Mouse (Mus musculus) lung, postnatal 25 days (tissue): ENCODE results near the gene Samd14.
A peak's percentile ranks its signal among the peaks of the same experiment; 100 is the strongest.
"Not testable (repeated sequence)": the region's sequence is repeated elsewhere in the genome, so short reads cannot be mapped to it uniquely, and the experiment has no call there.

Experiments used
- DNase-seq: peaks from one replicate; pipeline ENCODE4 v3.0.0; 2022; ENCODE audit warnings: low spot score

Gene Samd14

DNA sequence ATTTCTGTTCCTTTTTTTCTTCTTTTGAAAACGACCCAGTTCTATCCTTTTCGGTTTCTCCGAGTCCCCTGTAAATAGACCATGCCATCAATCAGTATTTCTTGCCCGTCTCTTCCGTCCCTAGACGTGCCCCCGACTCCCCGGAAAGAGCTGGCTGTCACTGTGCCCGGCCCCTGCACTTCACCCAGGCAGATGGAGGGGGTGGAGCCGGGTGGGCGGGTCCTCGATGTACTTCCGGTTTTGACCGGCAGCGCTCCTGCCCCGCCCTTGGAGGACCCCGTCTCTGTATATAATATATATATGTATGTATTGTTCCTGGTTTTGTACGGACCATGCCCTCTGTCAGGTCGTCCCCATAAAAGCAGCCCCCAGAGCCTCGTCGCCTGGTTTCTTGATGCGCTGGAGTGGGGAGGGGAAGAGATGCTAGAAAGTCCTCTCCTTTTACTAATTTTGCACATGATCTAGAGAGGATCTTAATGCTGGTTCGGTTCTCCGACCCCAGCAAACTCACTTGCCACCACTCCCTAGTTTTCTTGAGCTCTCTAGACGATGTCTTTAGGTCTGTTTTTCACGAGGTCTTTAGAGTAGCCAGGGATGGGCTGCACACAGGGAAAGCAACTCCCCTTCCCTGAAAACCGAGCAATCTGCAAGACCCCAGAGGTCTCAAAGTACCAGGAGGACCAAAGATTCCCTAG lies 3.0 kb upstream of the Samd14 start:
- DNase-seq, result peak; percentile 83

DNA sequence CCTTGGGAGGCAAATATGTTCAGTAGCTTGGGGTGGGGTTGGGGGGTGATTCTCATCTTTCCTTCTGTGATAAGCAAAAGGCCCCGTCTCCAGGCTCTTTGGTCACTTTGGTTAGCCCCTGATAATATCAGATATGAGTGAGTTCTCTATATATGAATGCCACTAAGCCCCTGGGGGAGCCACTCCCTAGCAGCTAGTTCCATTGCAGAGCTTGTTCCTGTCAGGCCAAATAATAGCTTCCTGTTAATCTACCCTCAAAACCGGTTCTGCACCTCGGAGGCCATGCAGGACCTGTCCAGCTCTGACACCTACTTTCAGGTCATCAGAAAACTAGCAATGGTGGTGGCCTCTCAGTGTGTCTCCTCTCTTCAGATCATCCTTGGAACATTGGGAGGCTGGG lies 2.3 kb upstream of the Samd14 start:
- no peak for DNase-seq

- no peak for DNase-seq
Measured at GRCm38 (mm10) chr11:95008661-95009628, 734 bp upstream of the Samd14 start.

- DNase-seq, result no peak
Measured at GRCm38 (mm10) chr11:95010141-95010739, 561 bp downstream of the Samd14 start.

GRCm38 (mm10) chr11:95010841-95011403 lies 1.2 kb downstream of the Samd14 start:
- DNase-seq, result not testable (repeated sequence)

DNA sequence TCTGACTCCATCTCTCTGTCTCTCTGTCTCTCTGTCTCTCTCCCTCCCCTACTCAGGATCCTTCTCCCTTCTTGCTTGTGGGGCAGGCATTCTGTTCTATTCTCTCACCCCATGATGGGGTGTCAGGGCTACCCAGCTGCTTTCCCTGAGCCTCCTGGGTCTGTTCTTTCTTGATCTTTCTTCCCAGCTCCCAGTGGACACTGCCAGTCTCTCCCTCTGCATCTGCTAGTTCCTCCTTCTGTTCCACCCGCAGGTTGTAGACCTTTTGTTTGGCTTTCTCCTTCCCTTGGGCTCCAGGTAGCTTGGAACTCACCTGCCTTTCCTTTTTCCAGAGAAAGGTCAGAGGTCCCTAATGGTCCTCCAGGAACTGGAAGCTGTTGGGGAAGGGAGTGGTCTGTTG lies 1.7 kb downstream of the Samd14 start:
- no peak for DNase-seq

DNA sequence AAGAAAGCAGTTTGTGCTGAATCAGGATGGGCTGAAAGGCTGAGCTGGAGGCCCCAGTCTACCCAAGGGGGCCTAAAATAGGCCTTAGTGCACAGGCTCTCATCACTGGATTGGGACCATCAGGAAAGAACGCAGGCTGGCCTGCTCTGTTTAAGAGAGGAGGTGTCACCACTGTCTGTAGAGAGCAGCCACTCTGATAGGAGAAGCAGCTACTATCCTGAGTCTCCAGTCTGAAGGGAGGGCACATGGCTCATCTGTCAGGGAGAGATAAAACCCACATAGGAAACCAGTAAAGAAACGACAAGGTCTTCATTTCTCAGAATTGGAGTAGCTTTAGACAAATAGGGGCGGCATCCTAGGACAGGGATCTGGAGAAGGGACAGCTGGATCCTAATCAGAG lies 2.4 kb downstream of the Samd14 start:
- no peak for DNase-seq

DNA sequence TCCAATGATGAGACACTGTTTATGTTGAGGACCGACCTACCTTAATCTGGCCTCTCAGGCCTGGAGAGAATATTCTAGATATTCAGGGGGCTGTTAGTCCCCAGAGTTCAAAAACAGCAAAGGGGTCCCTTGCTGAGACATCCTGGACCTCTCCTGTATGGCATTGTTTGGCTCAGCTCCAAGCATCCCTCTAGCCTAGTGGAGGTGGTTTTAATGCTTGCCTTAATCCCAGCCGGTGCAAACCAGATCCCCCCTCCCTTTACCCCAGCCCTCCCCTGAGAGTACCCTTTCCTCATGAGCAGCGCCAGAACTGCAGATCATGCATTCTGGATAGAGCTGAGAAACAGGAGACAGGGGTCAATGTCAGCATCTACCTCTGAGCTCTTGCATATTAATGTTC lies 2.8 kb downstream of the Samd14 start:
- no peak for DNase-seq

- DNase-seq, result no peak
Measured at GRCm38 (mm10) chr11:95015484-95015883, 5.8 kb downstream of the Samd14 start.

DNA sequence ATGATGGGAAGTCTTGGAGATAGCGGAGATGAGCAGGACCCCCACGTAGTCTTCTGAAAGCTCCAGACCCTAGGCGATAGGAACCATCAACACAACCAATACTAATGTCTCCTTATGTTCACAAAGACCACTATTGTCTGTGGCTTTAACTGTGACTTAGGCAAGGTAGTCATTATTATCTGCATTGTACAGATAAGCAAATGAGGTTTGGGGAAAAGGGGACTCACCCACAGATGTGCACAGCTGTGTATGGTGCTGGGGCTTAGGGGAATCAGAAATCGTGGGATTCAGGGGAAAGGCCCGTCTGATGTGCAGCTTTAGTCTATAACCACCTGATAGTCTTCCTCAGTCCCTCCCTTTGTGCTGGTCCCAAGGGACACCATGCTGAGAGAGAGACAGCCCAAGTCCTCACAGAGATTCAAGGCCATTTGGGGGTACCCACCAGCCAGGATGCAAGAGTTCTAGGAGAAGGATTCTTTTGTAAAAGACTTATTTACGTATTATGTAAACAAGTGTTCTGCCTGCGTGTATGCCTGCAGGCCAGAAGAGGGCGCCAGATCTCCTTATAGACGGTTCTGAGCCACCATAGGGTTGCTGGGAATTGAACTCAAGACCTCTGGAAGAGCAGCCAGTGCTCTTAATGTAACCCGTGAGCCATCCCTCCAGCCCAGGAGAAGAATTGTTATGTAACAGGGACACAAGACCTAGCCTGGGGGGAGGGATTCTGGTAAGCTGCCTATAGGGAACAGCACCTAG lies 12.7 kb downstream of the Samd14 start:
- DNase-seq, result no peak

DNA sequence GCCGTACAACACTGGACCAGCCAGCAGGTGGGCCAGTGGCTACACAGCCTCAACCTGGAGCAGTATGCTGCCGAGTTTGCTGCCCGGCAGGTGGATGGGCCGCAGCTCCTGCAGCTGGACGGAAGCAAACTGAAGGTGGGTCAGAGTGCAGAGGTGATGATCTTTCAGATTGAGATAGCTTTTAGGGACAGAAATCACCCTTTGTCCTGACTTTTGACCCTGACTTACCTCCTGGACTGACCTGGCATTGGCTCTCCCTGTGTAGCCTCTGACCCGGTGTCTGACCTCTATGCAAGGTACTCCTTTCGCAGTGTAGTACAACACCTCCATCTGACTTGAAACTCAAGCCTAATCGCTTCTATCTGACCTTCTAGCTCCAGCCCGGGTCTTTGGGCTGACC lies 13.8 kb downstream of the Samd14 start:
- no peak for DNase-seq

- DNase-seq, result no peak
Measured at GRCm38 (mm10) chr11:95024439-95025184, 14.9 kb downstream of the Samd14 start.

GRCm38 (mm10) chr11:95025227-95026012 lies 15.7 kb downstream of the Samd14 start:
- DNase-seq, result no peak

GRCm38 (mm10) chr11:95026090-95026542 lies 16.4 kb downstream of the Samd14 start:
- no peak for DNase-seq

GRCm38 (mm10) chr11:95026849-95027248 lies 17.2 kb downstream of the Samd14 start:
- no peak for DNase-seq

DNA sequence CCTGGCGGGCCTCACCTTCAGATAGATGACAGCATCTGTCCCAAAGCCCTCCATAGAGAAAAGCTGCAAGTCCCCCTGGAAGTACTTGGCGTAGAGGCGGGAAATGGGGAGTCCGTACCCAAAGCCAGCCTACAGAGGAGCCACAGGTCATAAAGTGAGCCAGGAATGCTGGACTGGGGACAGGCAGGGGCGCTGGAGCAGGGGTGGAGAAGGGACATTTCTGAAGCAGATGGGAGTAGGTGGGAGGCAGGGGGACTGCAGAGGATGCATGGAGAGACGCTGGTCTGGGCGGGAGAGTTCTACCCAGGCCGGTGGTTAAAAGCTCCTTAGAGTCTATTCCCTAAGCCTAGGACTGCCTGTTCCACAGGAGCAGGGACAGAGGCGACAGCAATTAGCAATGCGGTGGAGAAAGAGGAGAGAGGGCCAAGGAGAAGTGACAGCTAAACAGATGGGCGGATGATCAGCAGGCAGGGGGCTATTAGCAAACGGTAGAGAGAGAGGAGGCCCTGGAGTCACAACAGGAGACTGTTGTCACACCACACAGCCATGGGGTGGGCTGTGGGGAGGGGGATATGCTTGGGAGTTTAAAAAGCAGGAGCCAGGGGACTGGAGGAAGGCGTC lies 18.3 kb downstream of the Samd14 start:
- no peak for DNase-seq

- no peak for DNase-seq
Measured at GRCm38 (mm10) chr11:95032945-95033344, 23.3 kb downstream of the Samd14 start.

- no peak for DNase-seq
Measured at GRCm38 (mm10) chr11:95033617-95034016, 23.9 kb downstream of the Samd14 start.

DNA sequence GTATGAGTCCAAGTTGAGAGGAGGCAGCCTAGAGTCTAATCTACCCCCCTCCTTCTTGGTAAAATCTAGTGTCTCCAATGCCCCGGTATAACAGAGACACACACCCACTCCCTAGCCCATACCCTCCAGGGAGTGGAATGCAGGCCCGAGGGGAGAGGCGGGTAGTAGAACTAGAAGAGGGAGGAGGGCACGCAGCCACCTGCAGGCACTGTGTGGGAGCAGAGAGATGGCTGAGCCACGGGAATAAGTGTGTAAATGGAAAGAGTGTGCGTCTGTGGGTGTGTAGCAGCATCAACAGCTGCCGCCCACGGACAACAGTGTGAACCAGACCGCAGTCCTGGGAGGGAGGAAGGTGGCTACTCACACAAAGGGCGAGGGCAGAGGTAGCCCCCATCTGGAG lies 25.2 kb downstream of the Samd14 start:
- DNase-seq, result no peak

DNA sequence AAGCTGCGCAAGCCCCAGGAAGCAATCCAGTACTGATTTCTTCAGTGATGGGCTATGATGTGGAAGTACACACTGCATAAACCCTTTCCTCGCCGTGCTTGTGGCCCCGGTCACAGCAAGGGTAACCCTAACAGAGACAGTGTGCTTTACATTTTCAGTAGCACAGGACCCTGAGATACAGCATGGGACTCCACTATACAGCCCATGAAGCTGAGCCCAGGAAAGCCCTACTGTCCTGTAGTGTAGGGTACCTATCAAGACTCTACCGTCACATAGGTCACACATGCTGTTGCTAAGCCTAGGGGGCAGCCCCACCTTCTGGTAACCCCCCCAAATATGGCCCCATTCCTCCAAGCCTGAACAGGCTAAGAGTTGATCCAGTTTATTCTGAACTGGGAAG lies 26.8 kb downstream of the Samd14 start:
- no peak for DNase-seq
